ENCODE assay signal across 8 mouse cellular contexts in genomic region chr14:36862387-36862786, GRCm38 (mm10).
A peak's percentile ranks its signal among the peaks of the same experiment; 100 is the strongest.
DNase-seq lines count a peak whose midpoint lies in the region; ATAC-seq lines count a peak whose summit lies in the region.

No protein-coding gene starts in this region.

- H3K27me3 ChIP-seq in midbrain, embryonic 16.5 days (ENCODE audit: control insufficient read depth, insufficient read depth, low read depth, low read length) = no peaks in the 10 kb centered on the region

- 23% methylated on average over 7 of the region's 7 CpGs for WGBS in midbrain, embryonic 16.5 days

- H3K27ac ChIP-seq in midbrain, embryonic 16.5 days (ENCODE audit: low read length) = no peak overlapping the region

- no peak overlapping the region for H3K9ac ChIP-seq in midbrain, embryonic 16.5 days (ENCODE audit: low read depth, low read length)

- 0 out of 2 replicates have a peak, but pooled peaks have one; percentile 36 for ATAC-seq in midbrain, embryonic 16.5 days

- H3K4me2 ChIP-seq in midbrain, embryonic 16.5 days (ENCODE audit: low read length) = no peak overlapping the region

- no peaks in the 10 kb centered on the region for H3K4me1 ChIP-seq in midbrain, embryonic 16.5 days (ENCODE audit: control insufficient read depth, insufficient read depth, low read length)

- H3K4me3 ChIP-seq in midbrain, embryonic 16.5 days (ENCODE audit: low read depth, low read length) = no peak overlapping the region

- intact Hi-C loops in left cerebral cortex, postnatal 36 days (cut with DNase I) = no loop called here
- intact Hi-C loops in heart, postnatal 36 days (cut with DNase I) = loop anchor here (10.0 kb wide), 1 partner anchor 272 kb away; the partner anchor contains the start of gene Ghitm
- intact Hi-C loops in left cerebral cortex, postnatal 4 days (cut with DNase I) = loop anchor here (10.0 kb wide), 1 partner anchor 262 kb away; no protein-coding TSS in a partner anchor

- no peaks in the 10 kb centered on the region for H3K9me3 ChIP-seq in midbrain, embryonic 16.5 days (replicated peaks; ENCODE audit: control insufficient read depth, low read length, poor library complexity, severe bottlenecking)

- DNase-seq in left cerebral cortex, adult 18-20 months (ENCODE audit: low spot score in 2 of 2) = peak; percentile 38 to 62
- no peak for DNase-seq in left cerebral cortex, postnatal 36 days (ENCODE audit: low spot score in 2 of 2)
- peak; percentile 65 for DNase-seq in MN1 (ENCODE audit: low spot score)
- DNase-seq in embryo, embryonic 10.5 days (ENCODE audit: low spot score) = peak; percentile 73
- peak; percentile 22 to 58 for DNase-seq in heart, postnatal 36 days
- peak; percentile 72 for DNase-seq in left cerebral cortex, postnatal 4 days
- peak; percentile 46 to 62 for DNase-seq in thymus, postnatal 36 days

- no peaks in the 10 kb centered on the region for H3K36me3 ChIP-seq in midbrain, embryonic 16.5 days (ENCODE audit: control insufficient read depth, insufficient read depth, low read length)

Comparison
In these comparisons a context has a peak if more than half of its experiments do, and no peak if none do; other contexts are left out.
1. DNase-seq: peak in left cerebral cortex, adult 18-20 months (2 of 2), MN1 (single experiment), embryo, embryonic 10.5 days (single experiment), heart, postnatal 36 days (2 of 2), left cerebral cortex, postnatal 4 days (single experiment) and thymus, postnatal 36 days (2 of 2); none in left cerebral cortex, postnatal 36 days (0 of 2).